8 mouse cellular contexts compared by ENCODE assay signal in genomic region chr9:41147203-41147842, GRCm38 (mm10). TPM values are rescaled to one million over a fixed set of nuclear protein-coding genes. Genes with fewer than 3 reads are reported as not detected.
DNase-seq lines count a peak whose midpoint lies in the region; ATAC-seq lines count a peak whose summit lies in the region.

No protein-coding gene starts in this region.

- no peaks in the 10 kb centered on the region for H3K9me3 ChIP-seq in heart, embryonic 13.5 days
- no peaks in the 10 kb centered on the region for H3K9me3 ChIP-seq in kidney, embryonic 15.5 days (replicated peaks)

- H3K9ac ChIP-seq in heart, embryonic 13.5 days, result no peak overlapping the region
- H3K9ac ChIP-seq in kidney, embryonic 15.5 days, result no peak overlapping the region

- no peak overlapping the region for H3K27ac ChIP-seq in heart, embryonic 13.5 days (replicated peaks)
- peak overlapping the region; percentile 56; the same call in 1 of the 2 replicates for H3K27ac ChIP-seq in kidney, embryonic 15.5 days
- peak overlapping the region; percentile 25; the same call in 1 of the 2 replicates for H3K27ac ChIP-seq in macrophage

- H3K79me2 ChIP-seq in macrophage (ENCODE audit: inconsistent target), result peaks cover 100% of the 10 kb centered on the region

- H3K36me3 ChIP-seq in heart, embryonic 13.5 days, result no peaks in the 10 kb centered on the region
- H3K36me3 ChIP-seq in kidney, embryonic 15.5 days, result no peaks in the 10 kb centered on the region
- no peaks in the 10 kb centered on the region for H3K36me3 ChIP-seq in macrophage (ENCODE audit: inconsistent target)

- WGBS in heart, embryonic 13.5 days, result 57% methylated on average over 13 of the region's 13 CpGs
- WGBS in kidney, embryonic 15.5 days, result 36% methylated on average over 13 of the region's 13 CpGs
- 53% methylated on average over 13 of the region's 13 CpGs for WGBS in macrophage (ENCODE audit: missing documents)

- H3K4me1 ChIP-seq in heart, embryonic 13.5 days, result peaks cover 36% of the 10 kb centered on the region
- H3K4me1 ChIP-seq in kidney, embryonic 15.5 days, result peaks cover 38% of the 10 kb centered on the region

- no peak for ATAC-seq in heart, embryonic 13.5 days (ENCODE audit: extremely low read depth, insufficient number of reproducible peaks, low FRiP score, low TSS enrichment)
- ATAC-seq in erythroid progenitor cell, adult 5-6 weeks (replicated peaks; ENCODE audit: low FRiP score, poor library complexity, severe bottlenecking), result 0 out of 2 replicates have a peak, but pooled peaks have one; percentile 26
- ATAC-seq in kidney, embryonic 15.5 days (replicated peaks; ENCODE audit: low FRiP score), result no peak
- ATAC-seq in megakaryocyte progenitor cell, adult 5-6 weeks (replicated peaks; ENCODE audit: poor library complexity), result no peak

- H3K4me2 ChIP-seq in heart, embryonic 13.5 days, result peak overlapping the region; percentile 26; the same call in 1 of the 2 replicates
- H3K4me2 ChIP-seq in kidney, embryonic 15.5 days, result peak overlapping the region; percentile 32

- H3K4me3 ChIP-seq in heart, embryonic 13.5 days, result no peak overlapping the region
- no peak overlapping the region for H3K4me3 ChIP-seq in kidney, embryonic 15.5 days (replicated peaks)
- no peak overlapping the region for H3K4me3 ChIP-seq in macrophage (ENCODE audit: inconsistent target)

- no peak for DNase-seq in heart, adult 18-20 months
- no peak for DNase-seq in gastrocnemius, postnatal 10 days
- no peak for DNase-seq in Muller cell, postnatal 12 days (ENCODE audit: inconsistent ontology term)

- H3K27me3 ChIP-seq in heart, embryonic 13.5 days (replicated peaks), result no peaks in the 10 kb centered on the region
- H3K27me3 ChIP-seq in kidney, embryonic 15.5 days, result no peaks in the 10 kb centered on the region

RNA-seq across cellular contexts. Expression of gene Ubash3b, which starts 14.2 kb away (rescaled TPM):
- polyA plus RNA-seq in heart, embryonic 13.5 days (2015; fragmentation: Nextera tagmentation; extraction: Ambion mirVana), result 8.5 and 9.3 TPM in 2 replicates
- 1 to 10 TPM in 1 of 2 experiments, under 1 TPM in 1; 0.89 to 1.5 TPM for total RNA-seq in heart, adult 18-20 months (2021)
- total RNA-seq in erythroid progenitor cell, adult 5-6 weeks (2015; ENCODE audit: low replicate concordance), result 3.4 and 6.1 TPM in 2 replicates
- total RNA-seq in erythroid progenitor cell, adult 5-6 weeks (2017; ENCODE audit: low replicate concordance), result 1.8 and 11.4 TPM in 2 replicates
- polyA plus RNA-seq in kidney, embryonic 15.5 days (2015; fragmentation: Nextera tagmentation; extraction: Ambion mirVana), result 8.1 and 8.7 TPM in 2 replicates
- 10 to 100 TPM; 11.3 to 61.6 (median 22.4) TPM for total RNA-seq in macrophage (2018; cell fraction: chromatin; rRNA removed)
- total RNA-seq in macrophage (2018; cell fraction: cytosol; rRNA removed), result 10 to 100 TPM; 10.5 to 20.6 (median 14.8) TPM
- 10 to 100 TPM; 11.8 to 66.8 (median 19.8) TPM for total RNA-seq in macrophage (2018; cell fraction: nucleus; rRNA removed)
- polyA plus RNA-seq in macrophage (2018), result 7.7 to 26.7 TPM (median 10.3 TPM) in 3 replicates
- total RNA-seq in megakaryocyte progenitor cell, adult 5-6 weeks (2015), result 8.8 and 9.9 TPM in 2 replicates
- 5.3 and 5.8 TPM in 2 replicates for total RNA-seq in megakaryocyte progenitor cell, adult 5-6 weeks (2017)
- total RNA-seq in gastrocnemius, postnatal 10 days (2021), result 1 to 10 TPM; 2.2 to 3.3 TPM
